Mouse (Mus musculus): Measurements from ENCODE around the gene Vamp2. TPM values are rescaled to one million over a fixed set of nuclear protein-coding genes. Genes with fewer than 3 reads are reported as not detected.
A peak's percentile ranks its signal among the peaks of the same experiment; 100 is the strongest.

Gene Vamp2
- polyA plus RNA-seq, 1 experiment from 2014 or later: 12.5 TPM

DNA sequence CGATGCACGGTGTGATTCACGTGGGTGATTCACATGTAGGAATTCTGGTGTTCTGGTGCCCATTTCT lies 37.4 kb downstream of the Vamp2 start, which contains the start of gene Aloxe3:
Gene Aloxe3 (plus strand): TSS at position 45 of the 67 bp plus-strand sequence.
- Histone ChIP-seq H3K9ac (peak within 1 kb of the TSS; percentile 73), H3K4me2 (peak within 1 kb of the TSS; percentile 94), H3K9me3 (replicated peaks) (no peaks in the 10 kb centered on the region), H3K27ac (peak within 1 kb of the TSS; percentile 53; the same call in 1 of the 2 replicates), H3K36me3 (no peaks in the 10 kb centered on the region), H3K4me3 (replicated peaks) (peak within 1 kb of the TSS; percentile 72), H3K27me3 (peaks cover 46% of the 10 kb centered on the region), H3K4me1 (replicated peaks) (peaks cover 47% of the 10 kb centered on the region)
- WGBS (ENCODE audit: insufficient replicate concordance): 8% methylated on average over 3 of the region's 3 CpGs
- DNase-seq (no peak), ATAC-seq (ENCODE audit: low read depth) (no peak)

GRCm38 (mm10) chr11:69125919-69126705 lies 37.8 kb downstream of the Vamp2 start:
- peaks cover 43% of the 10 kb centered on the region for H3K4me1 ChIP-seq (replicated peaks)
- peak overlapping the region; percentile 94 for H3K4me2 ChIP-seq
- ATAC-seq (ENCODE audit: low read depth): no peak
- DNase-seq: no peak
- peaks cover 42% of the 10 kb centered on the region for H3K27me3 ChIP-seq
- H3K4me3 ChIP-seq (replicated peaks): peak overlapping the region; percentile 72
- H3K36me3 ChIP-seq: no peaks in the 10 kb centered on the region
- no peak overlapping the region for H3K27ac ChIP-seq
- H3K9ac ChIP-seq: peak overlapping the region; percentile 73
- WGBS (ENCODE audit: insufficient replicate concordance): 12% methylated on average over 20 of the region's 20 CpGs
- H3K9me3 ChIP-seq (replicated peaks): no peaks in the 10 kb centered on the region

- 55% methylated on average over 2 of the region's 2 CpGs for WGBS (ENCODE audit: insufficient replicate concordance)
- Histone ChIP-seq H3K9me3 (replicated peaks) (no peaks in the 10 kb centered on the region), H3K27me3 (peaks cover 38% of the 10 kb centered on the region), H3K4me2 (peak overlapping the region; percentile 94), H3K36me3 (no peaks in the 10 kb centered on the region), H3K27ac (no peak overlapping the region), H3K4me1 (replicated peaks) (peaks cover 37% of the 10 kb centered on the region), H3K4me3 (replicated peaks) (peak overlapping the region; percentile 72), H3K9ac (peak overlapping the region; percentile 73; the same call in 1 of the 2 replicates)
- no peak for ATAC-seq (ENCODE audit: low read depth)
- DNase-seq: no peak
These were observed 38.4 kb downstream of the Vamp2 start for GRCm38 (mm10) chr11:69126706-69127095.

GRCm38 (mm10) chr11:69128426-69129122 lies 40.3 kb downstream of the Vamp2 start:
- no peak for ATAC-seq (ENCODE audit: low read depth)
- Histone ChIP-seq H3K27me3 (peaks cover 34% of the 10 kb centered on the region), H3K9me3 (replicated peaks) (no peaks in the 10 kb centered on the region), H3K27ac (no peak overlapping the region), H3K9ac (no peak overlapping the region), H3K4me3 (replicated peaks) (no peak overlapping the region), H3K4me2 (no peak overlapping the region), H3K36me3 (no peaks in the 10 kb centered on the region), H3K4me1 (replicated peaks) (peaks cover 22% of the 10 kb centered on the region)
- no peak for DNase-seq
- 43% methylated on average over 8 of the region's 8 CpGs for WGBS (ENCODE audit: insufficient replicate concordance)

DNA sequence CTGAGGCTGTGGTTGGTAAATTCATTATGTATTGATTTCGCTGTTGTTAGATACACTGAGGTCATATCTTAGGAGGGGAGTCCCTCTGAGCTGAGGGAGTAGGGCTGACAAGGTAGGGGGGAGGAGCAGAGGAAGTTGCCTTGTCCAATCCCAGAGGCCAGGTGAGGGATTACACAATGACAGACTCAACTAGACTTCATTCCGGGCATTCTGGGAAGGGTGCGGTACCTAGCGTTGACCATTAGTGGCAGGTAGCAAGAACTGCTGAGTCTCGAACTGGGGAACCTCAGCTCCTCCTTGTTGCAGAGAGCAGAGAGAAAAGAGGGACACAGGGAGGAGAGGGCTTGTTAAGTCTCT lies 45.3 kb downstream of the Vamp2 start:
- H3K27ac ChIP-seq: no peak overlapping the region
- peaks cover 15% of the 10 kb centered on the region for H3K4me1 ChIP-seq (replicated peaks)
- no peak for DNase-seq
- no peaks in the 10 kb centered on the region for H3K9me3 ChIP-seq (replicated peaks)
- peak overlapping the region; percentile 44; the same call in 1 of the 2 replicates for H3K9ac ChIP-seq
- H3K36me3 ChIP-seq: no peaks in the 10 kb centered on the region
- 33% methylated on average over 5 of the region's 5 CpGs for WGBS (ENCODE audit: insufficient replicate concordance)
- no peak for ATAC-seq (ENCODE audit: low read depth)
- H3K4me3 ChIP-seq (replicated peaks): peak overlapping the region; percentile 46
- H3K4me2 ChIP-seq: peak overlapping the region; percentile 69
- H3K27me3 ChIP-seq: peaks cover 28% of the 10 kb centered on the region

- DNase-seq (no peak), ATAC-seq (ENCODE audit: low read depth) (peak; percentile 51)
- 8% methylated on average over 34 of the region's 34 CpGs for WGBS (ENCODE audit: insufficient replicate concordance)
- Histone ChIP-seq H3K9ac (peak overlapping the region; percentile 44; the same call in 1 of the 2 replicates), H3K27me3 (peaks cover 28% of the 10 kb centered on the region), H3K9me3 (replicated peaks) (no peaks in the 10 kb centered on the region), H3K4me2 (peak overlapping the region; percentile 69), H3K36me3 (no peaks in the 10 kb centered on the region), H3K27ac (no peak overlapping the region), H3K4me3 (replicated peaks) (peak overlapping the region; percentile 46), H3K4me1 (replicated peaks) (peaks cover 15% of the 10 kb centered on the region)
These were observed 45.8 kb downstream of the Vamp2 start for GRCm38 (mm10) chr11:69133923-69134621.

DNA sequence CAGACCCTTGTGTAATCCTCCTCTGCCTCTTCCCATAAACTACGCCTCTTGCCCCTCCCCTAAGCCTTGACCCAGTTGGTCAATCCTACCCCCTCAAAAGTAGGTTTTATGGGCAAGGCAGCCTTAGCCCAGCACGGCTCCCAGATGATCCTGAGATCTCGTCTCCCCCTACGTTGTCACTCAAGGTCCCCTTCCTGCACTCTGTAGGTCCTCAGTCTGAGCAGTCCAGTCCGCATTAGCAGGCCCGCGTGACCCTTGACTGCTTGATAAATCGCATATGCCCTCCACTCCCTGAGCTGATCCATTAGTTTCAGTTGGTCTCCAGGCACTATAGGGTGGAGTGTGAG lies 46.3 kb downstream of the Vamp2 start:
- H3K4me1 ChIP-seq (replicated peaks): peaks cover 15% of the 10 kb centered on the region
- no peaks in the 10 kb centered on the region for H3K36me3 ChIP-seq
- WGBS (ENCODE audit: insufficient replicate concordance): 44% methylated on average over 8 of the region's 8 CpGs
- no peaks in the 10 kb centered on the region for H3K9me3 ChIP-seq (replicated peaks)
- H3K4me3 ChIP-seq (replicated peaks): peak overlapping the region; percentile 46
- DNase-seq: no peak
- H3K9ac ChIP-seq: no peak overlapping the region
- ATAC-seq (ENCODE audit: low read depth): peak; percentile 34; the same call in 1 of the 2 replicates
- H3K27ac ChIP-seq: no peak overlapping the region
- H3K27me3 ChIP-seq: peaks cover 27% of the 10 kb centered on the region
- H3K4me2 ChIP-seq: peak overlapping the region; percentile 69

DNA sequence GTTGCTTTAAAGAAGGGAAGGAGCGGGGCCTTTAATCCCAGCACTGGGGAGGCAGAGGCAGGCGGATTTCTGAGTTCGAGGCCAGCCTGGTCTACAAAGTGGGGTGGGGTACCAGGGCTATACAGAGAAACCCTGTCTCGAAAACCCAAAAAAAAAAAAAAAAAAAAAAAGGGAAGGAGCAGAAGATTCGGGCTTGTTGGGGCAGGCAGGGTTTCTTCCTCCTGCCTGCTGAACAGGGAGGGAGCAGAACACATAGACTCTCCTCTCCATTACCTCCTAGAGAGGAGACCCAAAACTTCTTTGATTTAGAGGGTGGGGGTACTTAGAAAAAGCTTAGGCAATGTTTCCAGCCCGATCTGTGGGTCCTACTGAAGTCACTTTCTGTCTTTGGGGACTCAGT lies 47.1 kb downstream of the Vamp2 start:
- Histone ChIP-seq H3K36me3 (no peaks in the 10 kb centered on the region), H3K4me2 (no peak overlapping the region), H3K9ac (no peak overlapping the region), H3K4me3 (replicated peaks) (no peak overlapping the region), H3K27ac (no peak overlapping the region), H3K9me3 (replicated peaks) (no peaks in the 10 kb centered on the region), H3K27me3 (peaks cover 23% of the 10 kb centered on the region), H3K4me1 (replicated peaks) (peaks cover 15% of the 10 kb centered on the region)
- WGBS (ENCODE audit: insufficient replicate concordance): 60% methylated on average over 6 of the region's 6 CpGs
- DNase-seq: no peak
- ATAC-seq (ENCODE audit: low read depth): no peak

Other genes with a start within 250 kb of the Vamp2 start
- 35.5 and 40.0 TPM in 2 replicates for gene Ndel1, start 216.6 kb upstream of the Vamp2 start, polyA plus RNA-seq (2015; fragmentation: Nextera tagmentation; extraction: Ambion mirVana)
- 0.08 and 0.09 TPM in 2 replicates for gene Rnf222, start 199.9 kb upstream of the Vamp2 start, polyA plus RNA-seq (2015; fragmentation: Nextera tagmentation; extraction: Ambion mirVana)
- 881 and 895 TPM in 2 replicates for gene Rpl26, start 186.9 kb upstream of the Vamp2 start, polyA plus RNA-seq (2015; fragmentation: Nextera tagmentation; extraction: Ambion mirVana)
- not detected in 2 replicates for gene Odf4, start 161.4 kb upstream of the Vamp2 start, polyA plus RNA-seq (2015; fragmentation: Nextera tagmentation; extraction: Ambion mirVana)
- 1.4 and 1.5 TPM in 2 replicates for gene Arhgef15, start 131.0 kb upstream of the Vamp2 start, polyA plus RNA-seq (2015; fragmentation: Nextera tagmentation; extraction: Ambion mirVana)
- 0.47 and 0.57 TPM in 2 replicates for gene Slc25a35, start 120.4 kb upstream of the Vamp2 start, polyA plus RNA-seq (2015; fragmentation: Nextera tagmentation; extraction: Ambion mirVana)
- 52.4 and 53.5 TPM in 2 replicates for gene Rangrf, start 113.3 kb upstream of the Vamp2 start, polyA plus RNA-seq (2015; fragmentation: Nextera tagmentation; extraction: Ambion mirVana)
- gene Pfas, start 80.0 kb upstream of the Vamp2 start, polyA plus RNA-seq (2015; fragmentation: Nextera tagmentation; extraction: Ambion mirVana): 32.4 and 33.2 TPM in 2 replicates
- 16.9 and 20.3 TPM in 2 replicates for gene Ctc1, start 72.6 kb upstream of the Vamp2 start, polyA plus RNA-seq (2015; fragmentation: Nextera tagmentation; extraction: Ambion mirVana)
- gene Aurkb, start 42.8 kb upstream of the Vamp2 start, polyA plus RNA-seq (2015; fragmentation: Nextera tagmentation; extraction: Ambion mirVana): 116 and 123 TPM in 2 replicates
- gene Borcs6, start 28.8 kb upstream of the Vamp2 start, polyA plus RNA-seq (2015; fragmentation: Nextera tagmentation; extraction: Ambion mirVana): 3.5 TPM in 2 replicates
- 30.8 and 31.7 TPM in 2 replicates for gene Tmem107, start 17.7 kb upstream of the Vamp2 start, polyA plus RNA-seq (2015; fragmentation: Nextera tagmentation; extraction: Ambion mirVana)
- 1.9 TPM in 2 replicates for gene Per1, start 6.7 kb downstream of the Vamp2 start, polyA plus RNA-seq (2015; fragmentation: Nextera tagmentation; extraction: Ambion mirVana)
- gene Hes7, start 31.9 kb downstream of the Vamp2 start, polyA plus RNA-seq (2015; fragmentation: Nextera tagmentation; extraction: Ambion mirVana): 0.17 and 0.18 TPM in 2 replicates
- gene 9130213A22Rik, start 34.1 kb downstream of the Vamp2 start, polyA plus RNA-seq (2015; fragmentation: Nextera tagmentation; extraction: Ambion mirVana): 0.09 TPM in 1 of 2 replicates, not detected in the other
- gene Aloxe3, start 37.4 kb downstream of the Vamp2 start, polyA plus RNA-seq (2015; fragmentation: Nextera tagmentation; extraction: Ambion mirVana): 0.06 TPM in 1 of 2 replicates, not detected in the other
- not detected in 2 replicates for gene Alox12b, start 68.5 kb downstream of the Vamp2 start, polyA plus RNA-seq (2015; fragmentation: Nextera tagmentation; extraction: Ambion mirVana)
- gene Alox8, start 109.4 kb downstream of the Vamp2 start, polyA plus RNA-seq (2015; fragmentation: Nextera tagmentation; extraction: Ambion mirVana): 0.20 TPM in 1 of 2 replicates, not detected in the other
- gene Gucy2e, start 148.5 kb downstream of the Vamp2 start, polyA plus RNA-seq (2015; fragmentation: Nextera tagmentation; extraction: Ambion mirVana): not detected in 2 replicates
- gene Cntrob, start 235.3 kb downstream of the Vamp2 start, polyA plus RNA-seq (2015; fragmentation: Nextera tagmentation; extraction: Ambion mirVana): 9.8 and 10.1 TPM in 2 replicates
- gene Trappc1, start 235.5 kb downstream of the Vamp2 start, polyA plus RNA-seq (2015; fragmentation: Nextera tagmentation; extraction: Ambion mirVana): 90.7 and 94.6 TPM in 2 replicates
- gene Kcnab3, start 237.8 kb downstream of the Vamp2 start, polyA plus RNA-seq (2015; fragmentation: Nextera tagmentation; extraction: Ambion mirVana): 0.07 and 0.19 TPM in 2 replicates